Mouse (Mus musculus): ENCODE data around the gene Prss36. TPM values are rescaled to one million over a fixed set of nuclear protein-coding genes. Genes with fewer than 3 reads are reported as not detected.
A peak's percentile ranks its signal among the peaks of the same experiment; 100 is the strongest.

The Prss36 gene
- polyA plus RNA-seq, 1 experiment = 4.4 TPM

DNA sequence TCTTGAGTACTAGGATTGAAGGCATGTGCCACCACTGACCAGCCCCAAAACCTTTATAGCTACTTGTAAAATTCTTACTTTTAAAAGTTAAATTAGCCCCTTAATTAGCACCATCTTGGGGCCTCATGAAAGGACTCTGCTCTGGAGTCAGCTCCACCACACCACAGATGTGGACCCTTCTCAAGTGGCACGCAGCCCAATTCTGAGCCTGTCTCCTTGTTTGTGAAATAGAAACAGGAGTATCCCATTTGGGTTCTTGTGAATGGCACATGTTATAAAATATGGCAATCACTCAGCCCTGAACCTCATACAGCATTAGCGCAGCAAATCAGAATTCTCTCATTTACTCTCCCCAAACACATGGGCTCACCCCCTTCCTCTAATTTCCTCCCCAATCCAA, 32.3 kb upstream of the Prss36 start:
- no peak for TF ChIP-seq POLR2A (IDR thresholded peaks at IDR 0.05; ENCODE audit: low read depth, low read length)
- peaks cover 57% of the 10 kb centered on the region for H3K36me3 ChIP-seq (ENCODE audit: control insufficient read depth, insufficient read depth, low read length)
- no peak for DNase-seq (ENCODE audit: low read depth in 1 of 2, low spot score in 2 of 2)
- H3K27ac ChIP-seq (ENCODE audit: insufficient read depth, low read length) = no peak overlapping the region
- H3K4me1 ChIP-seq (ENCODE audit: control insufficient read depth, insufficient read depth, insufficient read length) = no peaks in the 10 kb centered on the region
- WGBS = 99% methylated on average over 2 of the region's 2 CpGs
- H3K27me3 ChIP-seq (ENCODE audit: control insufficient read depth, insufficient read depth, low read length) = no peaks in the 10 kb centered on the region
- H3K4me3 ChIP-seq (ENCODE audit: extremely low read depth, insufficient read depth, insufficient read length) = no peak overlapping the region

- no peaks in the 10 kb centered on the region for H3K4me1 ChIP-seq (ENCODE audit: control insufficient read depth, insufficient read depth, insufficient read length)
- H3K27ac ChIP-seq (ENCODE audit: insufficient read depth, low read length) = no peak overlapping the region
- 96% methylated on average over 2 of the region's 2 CpGs for WGBS
- no peak for DNase-seq (ENCODE audit: low read depth in 1 of 2, low spot score in 2 of 2)
- peaks cover 56% of the 10 kb centered on the region for H3K36me3 ChIP-seq (ENCODE audit: control insufficient read depth, insufficient read depth, low read length)
- TF ChIP-seq CTCF (IDR thresholded peaks at IDR 0.05; ENCODE audit: extremely low read depth, insufficient read depth, insufficient read length, insufficient replicate concordance) (no peak), POLR2A (IDR thresholded peaks at IDR 0.05; ENCODE audit: low read depth, low read length) (no peak)
- no peak overlapping the region for H3K4me3 ChIP-seq (ENCODE audit: extremely low read depth, insufficient read depth, insufficient read length)
- H3K27me3 ChIP-seq (ENCODE audit: control insufficient read depth, insufficient read depth, low read length) = no peaks in the 10 kb centered on the region
Measured at GRCm38 (mm10) chr7:127974413-127974930, 27.9 kb upstream of the Prss36 start.

- Histone ChIP-seq H3K4me1 (ENCODE audit: control insufficient read depth, insufficient read depth, insufficient read length) (peaks cover 5% of the 10 kb centered on the region; the same call in 1 of the 2 replicates), H3K4me3 (ENCODE audit: extremely low read depth, insufficient read depth, insufficient read length) (peak overlapping the region; percentile 98), H3K27ac (ENCODE audit: insufficient read depth, low read length) (peak overlapping the region; percentile 98), H3K27me3 (ENCODE audit: control insufficient read depth, insufficient read depth, low read length) (no peaks in the 10 kb centered on the region), H3K36me3 (ENCODE audit: control insufficient read depth, insufficient read depth, low read length) (peaks cover 22% of the 10 kb centered on the region)
- TF ChIP-seq POLR2A (IDR thresholded peaks at IDR 0.05; ENCODE audit: low read depth, low read length) (no peak), CTCF (IDR thresholded peaks at IDR 0.05; ENCODE audit: extremely low read depth, insufficient read depth, insufficient read length, insufficient replicate concordance) (no peak)
- DNase-seq (ENCODE audit: low read depth in 1 of 2, low spot score in 2 of 2) = peak; percentile 28 to 68
- WGBS = under 1% methylated on average over 41 of the region's 42 CpGs
Measured at GRCm38 (mm10) chr7:127967922-127968828, 21.6 kb upstream of the Prss36 start.

GRCm38 (mm10) chr7:127967004-127967921, 20.7 kb upstream of the Prss36 start, which contains the start of gene Fus:
Fus (plus strand) TSS chr7:127967457.
- WGBS = 1% methylated on average over 92 of the region's 92 CpGs
- Histone ChIP-seq H3K27ac (ENCODE audit: insufficient read depth, low read length) (peak within 1 kb of the TSS; percentile 98), H3K4me3 (ENCODE audit: extremely low read depth, insufficient read depth, insufficient read length) (peak within 1 kb of the TSS; percentile 98), H3K4me1 (ENCODE audit: control insufficient read depth, insufficient read depth, insufficient read length) (peaks cover 5% of the 10 kb centered on the region; the same call in 1 of the 2 replicates), H3K27me3 (ENCODE audit: control insufficient read depth, insufficient read depth, low read length) (no peaks in the 10 kb centered on the region), H3K36me3 (ENCODE audit: control insufficient read depth, insufficient read depth, low read length) (peaks cover 15% of the 10 kb centered on the region)
- no peak for TF ChIP-seq CTCF (IDR thresholded peaks at IDR 0.05; ENCODE audit: extremely low read depth, insufficient read depth, insufficient read length, insufficient replicate concordance)
- peak; percentile 99 for TF ChIP-seq POLR2A (IDR thresholded peaks at IDR 0.05; ENCODE audit: low read depth, low read length)
- DNase-seq (ENCODE audit: low read depth in 1 of 2, low spot score in 2 of 2) = peak; percentile 88 to 90

GRCm38 (mm10) chr7:127966371-127966918, 19.9 kb upstream of the Prss36 start:
- no peaks in the 10 kb centered on the region for H3K27me3 ChIP-seq (ENCODE audit: control insufficient read depth, insufficient read depth, low read length)
- DNase-seq (ENCODE audit: low read depth in 1 of 2, low spot score in 2 of 2) = no peak
- WGBS = 21% methylated on average over 10 of the region's 10 CpGs

DNA sequence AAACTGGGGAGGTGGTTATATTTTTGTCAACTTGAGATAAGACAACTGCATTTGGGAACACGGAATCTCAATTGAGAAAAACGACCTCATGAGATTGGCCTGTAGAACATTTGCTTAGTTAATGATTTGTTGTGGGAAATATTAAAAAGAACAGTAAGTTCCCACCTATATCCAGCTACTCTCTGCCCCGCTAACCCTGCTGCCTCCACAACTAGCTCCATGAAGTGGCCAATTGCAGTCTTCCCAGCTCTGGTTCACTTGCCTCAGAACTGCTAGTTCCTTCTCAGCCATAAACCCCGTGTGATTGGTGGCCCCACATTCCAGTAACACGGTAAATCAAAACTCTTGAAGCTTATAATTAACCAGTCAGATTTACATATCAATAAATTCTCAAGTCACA, 12.8 kb upstream of the Prss36 start:
- Histone ChIP-seq H3K4me1 (ENCODE audit: control insufficient read depth, insufficient read depth, insufficient read length) (no peaks in the 10 kb centered on the region), H3K4me3 (ENCODE audit: extremely low read depth, insufficient read depth, insufficient read length) (no peak overlapping the region), H3K27ac (ENCODE audit: insufficient read depth, low read length) (no peak overlapping the region), H3K27me3 (ENCODE audit: control insufficient read depth, insufficient read depth, low read length) (no peaks in the 10 kb centered on the region), H3K36me3 (ENCODE audit: control insufficient read depth, insufficient read depth, low read length) (no peaks in the 10 kb centered on the region)
- WGBS = 79% methylated on average over 5 of the region's 5 CpGs
- TF ChIP-seq POLR2A (IDR thresholded peaks at IDR 0.05; ENCODE audit: low read depth, low read length) = no peak
- no peak for TF ChIP-seq CTCF (IDR thresholded peaks at IDR 0.05; ENCODE audit: extremely low read depth, insufficient read depth, insufficient read length, insufficient replicate concordance)
- no peak for DNase-seq (ENCODE audit: low read depth in 1 of 2, low spot score in 2 of 2)

More at GRCm38 (mm10) chr7:127966371-127966918, 19.9 kb upstream of the Prss36 start:
- Histone ChIP-seq H3K36me3 (ENCODE audit: control insufficient read depth, insufficient read depth, low read length) (peaks cover 8% of the 10 kb centered on the region), H3K4me1 (ENCODE audit: control insufficient read depth, insufficient read depth, insufficient read length) (peaks cover 5% of the 10 kb centered on the region; the same call in 1 of the 2 replicates), H3K27ac (ENCODE audit: insufficient read depth, low read length) (peak overlapping the region; percentile 98), H3K4me3 (ENCODE audit: extremely low read depth, insufficient read depth, insufficient read length) (peak overlapping the region; percentile 98)
- no peak for TF ChIP-seq CTCF (IDR thresholded peaks at IDR 0.05; ENCODE audit: extremely low read depth, insufficient read depth, insufficient read length, insufficient replicate concordance)
- no peak for TF ChIP-seq POLR2A (IDR thresholded peaks at IDR 0.05; ENCODE audit: low read depth, low read length)

Measured in spleen, adult 2 months (tissue).